Mouse (Mus musculus) kidney, adult 2 months (tissue): ENCODE measurements at regions not wholly inside any gene's neighbourhood (a gene's known extent, or its start where the extent isn't known, plus 50 kb on each side); places are given as distances from the start of the nearest gene placed in this dataset.

Experiments used
- DNase-seq: peaks from one replicate; pipeline ENCODE4 v3.0.0; 2021
- H3K27ac ChIP-seq: fragments of 200-500 bp; 2 replicates; pipeline ENCODE4 v1.5.1; 2012; ENCODE audit warnings: low read depth, low read length, control low read depth, inconsistent platforms; ENCODE audit not compliant: insufficient read depth
- H3K27me3 ChIP-seq: fragments of 200-500 bp; replicated peaks from 2 replicates; pipeline ENCODE4 v1.6.1; 2012; ENCODE audit warnings: mild to moderate bottlenecking, moderate library complexity, low read length, inconsistent platforms; ENCODE audit not compliant: control insufficient read depth, insufficient read depth
- H3K36me3 ChIP-seq: fragments of 200-500 bp; 2 replicates; pipeline ENCODE4 v1.6.1; 2012; ENCODE audit warnings: mild to moderate bottlenecking, moderate library complexity, low read length, inconsistent platforms; ENCODE audit not compliant: control insufficient read depth, insufficient read depth
- H3K4me1 ChIP-seq: fragments of 200-500 bp; 2 replicates; pipeline ENCODE4 v1.6.1; 2011; ENCODE audit warnings: low read length; ENCODE audit not compliant: control insufficient read depth, insufficient read depth
- H3K4me3 ChIP-seq: fragments of 200-500 bp; 2 replicates; pipeline ENCODE4 v1.5.1; 2011; ENCODE audit warnings: mild to moderate bottlenecking, low read depth, low read length, control low read depth; ENCODE audit not compliant: insufficient read depth
- CTCF ChIP-seq: fragments of 200-500 bp; conservative IDR thresholded peaks from 2 replicates; pipeline ENCODE4 v1.5.1; 2011; ENCODE audit warnings: low read depth, mild to moderate bottlenecking, control low read depth, low read length, moderate library complexity, mixed read lengths; ENCODE audit not compliant: insufficient read depth, insufficient read length
- POLR2A ChIP-seq: fragments of 200-500 bp; IDR thresholded peaks from one replicate; pipeline ENCODE4 v1.6.1; 2011; ENCODE audit warnings: low read depth, low read length, control low read depth
- WGBS: fragments of 180-500 bp; shearing (Covaris S2); methylation state at CpG from one replicate; pipeline ENCODE4 v1.1.7; 2018; 5-methylcytosine and 5-hydroxymethylcytosine counted together

DNA sequence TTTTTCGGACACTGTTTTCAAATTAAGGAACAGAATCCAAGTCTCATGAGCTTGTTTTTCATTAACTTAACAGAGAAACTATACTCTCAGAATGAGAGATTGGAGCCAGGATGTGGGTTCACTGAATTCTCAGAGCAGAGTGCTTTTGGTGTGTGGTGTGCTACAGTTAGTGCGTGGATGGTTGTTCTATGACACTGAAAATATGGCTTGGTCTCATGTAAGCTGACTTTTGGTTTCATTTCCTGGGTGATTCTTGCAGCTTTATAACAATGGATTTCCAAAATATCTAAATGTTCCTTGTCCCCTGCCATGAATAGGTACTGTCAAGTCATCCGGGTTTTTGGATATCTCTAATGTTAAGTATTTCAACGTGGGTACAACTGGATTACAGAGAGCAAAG is 177.7 kb downstream of the Tmem26 start:
- no peaks in the 10 kb centered on the region for H3K4me1 ChIP-seq
- no peak for DNase-seq
- H3K27ac ChIP-seq, result no peak overlapping the region
- WGBS, result 73% methylated on average over 4 of the region's 4 CpGs
- H3K27me3 ChIP-seq, result no peaks in the 10 kb centered on the region
- no peaks in the 10 kb centered on the region for H3K36me3 ChIP-seq
- no peak overlapping the region for H3K4me3 ChIP-seq
- no peak for TF ChIP-seq CTCF
- TF ChIP-seq POLR2A, result no peak

DNA sequence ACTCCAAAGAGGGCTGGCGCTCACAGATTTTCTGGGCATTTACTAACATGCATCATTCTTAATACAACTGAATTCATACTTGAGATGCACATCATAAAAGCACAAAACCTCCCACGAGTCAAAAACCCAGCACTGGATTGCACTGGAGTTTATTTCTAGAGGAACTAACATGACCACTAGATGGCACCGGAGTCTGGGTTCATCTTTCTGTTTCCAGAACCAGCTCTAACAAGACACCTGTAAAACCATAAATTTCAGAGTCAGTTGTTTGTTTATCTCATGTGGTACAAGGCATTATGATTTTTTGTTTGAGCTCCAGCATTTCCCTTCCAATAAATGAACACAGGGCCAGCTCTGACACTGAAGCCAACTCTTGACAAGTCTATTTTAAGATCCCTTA is 179.2 kb downstream of the Tmem26 start:
- no peaks in the 10 kb centered on the region for H3K4me1 ChIP-seq
- no peaks in the 10 kb centered on the region for H3K27me3 ChIP-seq
- DNase-seq, result peak; percentile 80
- no peak overlapping the region for H3K27ac ChIP-seq
- TF ChIP-seq POLR2A, result no peak
- TF ChIP-seq CTCF, result peak; percentile 22; the same call in 1 of the 2 replicates
- H3K4me3 ChIP-seq, result no peak overlapping the region
- H3K36me3 ChIP-seq, result no peaks in the 10 kb centered on the region
- WGBS, result 20% methylated on average over 3 of the region's 3 CpGs

DNA sequence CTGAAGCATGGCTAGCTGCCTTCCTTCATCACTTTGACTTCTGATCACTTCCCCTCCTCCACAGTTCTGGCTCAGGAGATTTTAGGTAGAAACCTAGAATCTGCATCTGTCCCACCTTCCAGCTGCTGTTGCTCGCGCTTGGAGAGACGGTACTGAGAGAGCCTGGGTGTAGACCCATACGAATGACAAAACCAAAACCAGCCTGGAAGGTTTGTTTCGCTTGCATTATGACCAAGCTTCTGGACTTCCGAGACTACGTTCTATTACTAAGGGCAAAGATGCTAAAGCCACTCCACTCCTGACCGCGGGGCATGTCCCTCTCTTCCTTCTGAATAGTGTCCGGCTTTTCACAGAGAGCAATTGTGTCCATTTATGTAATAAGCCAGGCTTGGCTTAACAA is 180.9 kb downstream of the Tmem26 start:
- 95% methylated on average over 10 of the region's 10 CpGs for WGBS
- H3K4me1 ChIP-seq, result no peaks in the 10 kb centered on the region
- no peaks in the 10 kb centered on the region for H3K36me3 ChIP-seq
- DNase-seq, result no peak
- no peak overlapping the region for H3K4me3 ChIP-seq
- TF ChIP-seq CTCF, result no peak
- no peak for TF ChIP-seq POLR2A
- no peak overlapping the region for H3K27ac ChIP-seq
- H3K27me3 ChIP-seq, result no peaks in the 10 kb centered on the region; the same call in 1 of the 2 replicates

DNA sequence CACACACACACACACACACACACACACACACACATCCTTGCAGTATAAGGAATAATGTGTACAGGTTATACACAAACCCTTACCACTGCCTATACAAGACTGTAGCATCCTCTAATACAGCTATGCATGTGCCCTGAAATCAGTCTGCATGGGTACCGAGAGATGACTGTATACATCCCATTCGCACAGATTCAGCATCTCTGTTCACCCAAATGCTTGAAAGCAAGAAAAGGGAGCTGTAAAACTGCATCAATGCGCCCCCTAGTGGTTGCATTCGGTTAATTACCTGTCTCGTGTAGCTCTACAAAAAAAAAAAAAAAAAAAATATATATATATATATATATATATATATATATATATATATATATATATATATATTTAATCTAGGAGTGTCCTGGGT is 184.8 kb downstream of the Tmem26 start:
- Histone ChIP-seq H3K27me3 (no peaks in the 10 kb centered on the region; the same call in 1 of the 2 replicates), H3K36me3 (no peaks in the 10 kb centered on the region), H3K4me3 (no peak overlapping the region), H3K4me1 (no peaks in the 10 kb centered on the region), H3K27ac (no peak overlapping the region)
- 16% methylated on average over 5 of the region's 5 CpGs for WGBS
- no peak for TF ChIP-seq POLR2A
- TF ChIP-seq CTCF, result 0 out of 2 replicates have a peak, but pooled peaks have one; percentile 8
- DNase-seq, result peak; percentile 72

DNA sequence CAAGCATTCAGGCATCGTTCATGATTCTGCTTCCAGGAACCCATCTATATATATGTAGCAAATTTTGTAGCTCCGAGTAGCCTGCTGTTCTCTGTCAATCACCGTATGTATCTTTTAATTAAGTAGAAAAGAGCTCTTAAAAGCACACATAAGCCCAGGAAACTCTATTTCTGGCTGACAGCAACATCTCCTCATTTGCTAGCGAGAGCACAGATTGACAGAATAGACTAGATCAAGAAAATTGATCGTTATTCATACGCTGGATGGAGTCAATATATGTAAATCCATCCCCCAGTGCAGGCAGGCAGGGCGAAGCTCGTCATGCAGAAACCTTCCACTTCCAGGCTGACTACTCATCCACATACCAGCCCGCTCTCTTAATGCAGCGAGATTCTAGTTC is 185.6 kb downstream of the Tmem26 start:
- H3K27me3 ChIP-seq, result no peaks in the 10 kb centered on the region; the same call in 1 of the 2 replicates
- H3K27ac ChIP-seq, result no peak overlapping the region
- H3K36me3 ChIP-seq, result no peaks in the 10 kb centered on the region
- H3K4me1 ChIP-seq, result no peaks in the 10 kb centered on the region
- no peak overlapping the region for H3K4me3 ChIP-seq
- no peak for TF ChIP-seq CTCF
- TF ChIP-seq POLR2A, result no peak
- DNase-seq, result no peak
- 73% methylated on average over 10 of the region's 10 CpGs for WGBS

DNA sequence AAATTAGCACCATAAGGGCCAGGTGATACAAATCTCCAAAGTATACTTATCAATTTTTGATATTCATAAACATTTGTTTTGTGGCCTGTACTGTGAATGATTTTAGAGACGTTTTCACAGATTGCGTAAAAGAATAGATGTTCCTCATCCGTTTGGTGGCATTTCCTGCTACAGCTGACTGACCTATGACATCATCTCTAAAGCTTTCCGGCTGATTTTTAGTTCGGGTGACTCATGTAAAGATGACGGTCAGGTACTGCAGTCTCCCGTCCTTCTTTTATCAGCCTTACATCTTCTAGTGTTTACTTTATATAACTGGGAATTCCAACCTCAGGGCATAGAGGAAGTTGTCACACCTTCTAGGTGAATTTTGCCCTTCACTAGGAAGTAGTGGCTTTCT is 192.7 kb downstream of the Tmem26 start:
- TF ChIP-seq CTCF, result no peak
- TF ChIP-seq POLR2A, result no peak
- no peak for DNase-seq
- H3K4me3 ChIP-seq, result no peak overlapping the region
- no peaks in the 10 kb centered on the region for H3K4me1 ChIP-seq
- H3K27ac ChIP-seq, result no peak overlapping the region
- WGBS, result 51% methylated on average over 7 of the region's 7 CpGs
- no peaks in the 10 kb centered on the region for H3K36me3 ChIP-seq
- no peaks in the 10 kb centered on the region; the same call in 1 of the 2 replicates for H3K27me3 ChIP-seq

DNA sequence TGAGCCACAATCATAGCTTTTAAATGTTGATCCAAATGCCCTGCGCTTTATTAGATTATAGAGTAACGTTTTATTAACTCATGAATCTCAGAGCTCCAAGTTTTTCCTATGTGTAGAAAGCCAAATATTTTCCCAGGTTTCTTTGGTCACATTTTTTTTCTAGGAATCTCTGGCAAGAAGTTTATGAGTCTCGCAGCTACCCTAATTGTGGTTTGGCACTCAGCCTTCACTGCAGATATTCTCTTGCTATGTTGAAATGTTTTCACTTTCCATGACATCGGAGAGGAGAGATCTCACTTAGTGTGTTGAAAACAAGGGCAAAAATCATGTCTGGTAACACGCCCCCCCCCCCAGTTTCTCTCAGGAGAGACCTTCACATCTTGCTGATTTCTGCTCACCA is 212.4 kb downstream of the Tmem26 start:
- Histone ChIP-seq H3K4me3 (no peak overlapping the region), H3K4me1 (no peaks in the 10 kb centered on the region), H3K36me3 (no peaks in the 10 kb centered on the region), H3K27me3 (no peaks in the 10 kb centered on the region), H3K27ac (no peak overlapping the region)
- 79% methylated on average over 5 of the region's 5 CpGs for WGBS
- no peak for TF ChIP-seq CTCF
- TF ChIP-seq POLR2A, result no peak
- peak; percentile 14 for DNase-seq

DNA sequence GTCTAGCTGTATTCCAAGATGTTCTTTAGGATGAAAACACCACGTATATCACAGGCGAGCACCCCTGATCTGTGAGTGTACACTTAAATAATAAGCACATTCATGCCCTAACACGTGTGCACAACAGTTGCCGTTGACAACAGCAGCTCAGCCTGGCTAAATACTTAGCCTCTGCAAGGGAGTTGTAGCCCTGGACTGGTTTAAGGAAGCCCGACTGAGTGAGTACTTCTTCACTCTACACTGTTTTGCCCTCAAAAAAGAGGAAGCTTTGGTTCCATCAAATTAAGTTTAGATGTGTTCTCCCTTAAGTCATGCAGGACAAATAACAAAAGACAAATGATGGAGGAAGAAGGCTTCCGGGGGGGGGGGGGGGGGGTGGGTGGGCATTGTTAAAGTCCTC is 208.0 kb upstream of the Rhobtb1 start:
- no peak overlapping the region for H3K27ac ChIP-seq
- H3K4me1 ChIP-seq, result no peaks in the 10 kb centered on the region
- WGBS, result 83% methylated on average over 6 of the region's 6 CpGs
- DNase-seq, result no peak
- no peak for TF ChIP-seq POLR2A
- TF ChIP-seq CTCF, result no peak
- no peaks in the 10 kb centered on the region for H3K36me3 ChIP-seq
- no peaks in the 10 kb centered on the region for H3K27me3 ChIP-seq
- H3K4me3 ChIP-seq, result no peak overlapping the region
